Mouse (Mus musculus) left cerebral cortex, adult 9 months (tissue): ENCODE measurements around the gene Gm17359.

Experiments
- DNase-seq, 2 experiments: peaks; one replicate each; pipeline ENCODE4 v3.0.0; 2022; ENCODE audit warnings: low spot score in 2 of 2

Gene Gm17359

GRCm38 (mm10) chr3:79349311-79349710 lies 12.8 kb downstream of the Gm17359 start:
- DNase-seq = no peak

- no peak for DNase-seq
Measured at GRCm38 (mm10) chr3:79358721-79359120, 22.3 kb downstream of the Gm17359 start.

- DNase-seq = peak in 1 of 2 experiments; percentile 7
Measured at GRCm38 (mm10) chr3:79360317-79361101, 24.0 kb downstream of the Gm17359 start.

- DNase-seq = peak; percentile 14 to 15
Measured at GRCm38 (mm10) chr3:79366098-79366497, 29.6 kb downstream of the Gm17359 start.

- DNase-seq = no peak
Measured at GRCm38 (mm10) chr3:79368306-79368705, 31.8 kb downstream of the Gm17359 start.

- DNase-seq = no peak
Measured at GRCm38 (mm10) chr3:79370385-79370929, 34.0 kb downstream of the Gm17359 start.

GRCm38 (mm10) chr3:79371506-79372195 lies 35.2 kb downstream of the Gm17359 start:
- no peak for DNase-seq

- DNase-seq = no peak
Measured at GRCm38 (mm10) chr3:79373930-79374329, 37.5 kb downstream of the Gm17359 start.

GRCm38 (mm10) chr3:79378086-79378485 lies 41.6 kb downstream of the Gm17359 start:
- DNase-seq = no peak

- no peak for DNase-seq
Measured at GRCm38 (mm10) chr3:79379255-79379836, 42.9 kb downstream of the Gm17359 start.

GRCm38 (mm10) chr3:79379873-79380595 lies 43.6 kb downstream of the Gm17359 start:
- DNase-seq = no peak

- DNase-seq = no peak
Measured at GRCm38 (mm10) chr3:79381398-79381797, 44.9 kb downstream of the Gm17359 start.

- no peak for DNase-seq
Measured at GRCm38 (mm10) chr3:79385434-79386029, 49.1 kb downstream of the Gm17359 start.

- DNase-seq = no peak
Measured at GRCm38 (mm10) chr3:79389081-79389480, 52.6 kb downstream of the Gm17359 start.

- no peak for DNase-seq
Measured at GRCm38 (mm10) chr3:79400552-79400951, 64.1 kb downstream of the Gm17359 start.

GRCm38 (mm10) chr3:79402056-79402455 lies 65.6 kb downstream of the Gm17359 start:
- peak in 1 of 2 experiments; percentile 74 for DNase-seq

- no peak for DNase-seq
Measured at GRCm38 (mm10) chr3:79408546-79408945, 72.1 kb downstream of the Gm17359 start.

GRCm38 (mm10) chr3:79409927-79410628 lies 73.6 kb downstream of the Gm17359 start:
- DNase-seq = no peak

- DNase-seq = no peak
Measured at GRCm38 (mm10) chr3:79410629-79410995, 74.2 kb downstream of the Gm17359 start.

- DNase-seq = no peak
Measured at GRCm38 (mm10) chr3:79411666-79412065, 75.2 kb downstream of the Gm17359 start.

- no peak for DNase-seq
Measured at GRCm38 (mm10) chr3:79413492-79413891, 77.0 kb downstream of the Gm17359 start.
